Mouse (Mus musculus) cerebellum, adult 11-12 months (tissue): Measurements from ENCODE around the gene Rhobtb3.
A peak's percentile ranks its signal among the peaks of the same experiment; 100 is the strongest.
"Not testable (repeated sequence)": the region's sequence is repeated elsewhere in the genome, so short reads cannot be mapped to it uniquely, and the experiment has no call there.

Experiments used
- DNase-seq: peaks from one replicate; pipeline ENCODE4 v3.0.0; 2022

Gene Rhobtb3

GRCm38 (mm10) chr13:75927951-75928350, 15.8 kb downstream of the Rhobtb3 start:
- no peak for DNase-seq

DNA sequence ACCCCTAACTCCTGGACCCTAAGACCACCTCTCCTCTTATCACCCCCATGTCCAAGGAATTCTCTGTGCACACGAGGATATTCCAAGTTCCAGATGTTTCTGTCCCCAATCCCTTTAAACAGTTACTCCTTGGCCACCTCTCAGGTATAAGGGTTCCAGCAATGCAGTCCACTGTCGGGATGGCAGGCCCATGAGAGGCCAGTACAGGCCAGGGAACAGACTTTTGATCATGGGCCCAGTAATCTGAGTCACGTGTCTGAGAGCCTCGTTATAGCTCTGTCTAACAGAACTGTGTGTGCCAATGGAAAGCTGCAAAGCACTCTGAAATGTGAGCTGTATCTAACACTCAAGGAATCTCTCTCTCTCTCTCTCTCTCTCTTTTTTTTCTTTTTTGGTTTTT, 29.6 kb downstream of the Rhobtb3 start:
- DNase-seq, result no peak

DNA sequence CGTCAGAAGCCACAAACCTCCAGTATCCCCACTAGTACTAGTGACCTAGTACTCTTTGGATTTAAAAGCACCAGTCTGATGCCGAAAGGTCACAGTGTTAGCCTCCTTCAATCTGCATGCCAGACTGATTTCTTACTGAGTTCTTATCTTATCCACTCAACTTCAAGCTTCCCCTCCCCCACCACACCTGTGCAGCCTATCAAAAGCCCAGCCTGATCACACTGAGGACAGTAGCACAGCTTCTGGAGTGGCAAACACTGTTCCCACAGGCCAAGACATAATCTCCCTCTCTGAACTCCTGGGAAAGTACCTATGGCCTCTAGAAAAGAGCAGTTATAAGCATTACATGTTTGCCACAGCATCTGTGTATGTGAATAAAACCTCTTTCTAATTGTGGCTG, 35.5 kb downstream of the Rhobtb3 start:
- DNase-seq, result no peak

DNA sequence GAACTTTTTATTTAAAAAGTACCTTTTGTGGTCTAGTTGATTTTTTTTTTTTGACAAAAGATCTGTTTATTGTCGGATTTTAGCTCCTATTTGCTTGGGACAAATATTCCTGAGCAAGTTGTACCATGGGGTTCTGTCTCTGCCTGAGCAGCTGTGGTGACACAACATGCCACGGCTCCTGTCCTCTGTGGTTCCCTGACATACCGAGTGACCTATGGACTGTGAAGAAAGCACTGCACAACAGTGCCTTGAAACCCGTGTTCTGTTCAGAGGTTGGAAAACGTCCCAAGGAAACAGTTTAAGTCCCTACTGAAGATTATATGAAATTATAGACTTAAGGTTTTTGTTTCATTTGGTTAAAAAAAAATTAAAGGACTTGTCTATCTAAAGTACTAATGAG, 36.6 kb downstream of the Rhobtb3 start:
- no peak for DNase-seq

DNA sequence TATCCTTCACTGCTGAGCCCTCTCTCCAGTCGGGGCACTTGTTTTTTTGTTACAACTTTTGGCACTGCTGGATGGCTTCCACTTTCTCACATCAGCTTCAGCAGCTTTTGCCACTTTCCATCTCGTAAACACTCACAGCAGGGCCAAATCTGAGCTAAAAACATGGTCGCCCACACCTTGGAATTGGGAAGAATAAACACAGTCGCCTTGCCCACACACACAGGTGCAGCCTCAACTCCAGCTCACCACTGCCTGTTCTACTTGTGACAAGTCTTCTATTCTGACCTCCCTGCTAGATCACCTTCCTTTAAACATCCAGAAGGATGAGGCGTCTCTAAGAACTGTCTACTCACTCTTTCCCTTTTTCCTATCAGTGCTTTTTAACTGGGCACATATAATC, 39.1 kb downstream of the Rhobtb3 start:
- DNase-seq, result no peak

DNA sequence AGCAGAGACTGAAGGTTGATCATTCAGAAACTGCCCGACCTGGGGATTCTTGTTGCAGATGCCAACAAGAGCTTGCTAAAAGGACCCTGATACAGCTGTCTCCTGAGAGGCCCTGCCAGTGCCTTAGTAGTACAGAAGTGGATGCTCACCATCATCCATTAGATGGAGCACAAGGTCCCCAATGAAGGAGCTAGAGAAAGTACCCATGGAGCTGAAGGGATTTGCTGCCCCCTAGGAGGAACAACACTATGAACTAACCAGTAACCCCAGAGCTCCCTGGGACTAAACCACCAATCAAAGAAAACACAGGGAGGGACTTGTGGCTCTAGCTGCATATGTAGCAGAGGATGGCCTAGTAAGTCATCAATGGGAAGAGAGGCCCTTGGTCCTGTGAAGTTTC, 42.8 kb downstream of the Rhobtb3 start:
- not testable (repeated sequence) for DNase-seq

GRCm38 (mm10) chr13:75892876-75893275, 50.8 kb downstream of the Rhobtb3 start:
- no peak for DNase-seq

- DNase-seq, result no peak
These were observed 51.4 kb downstream of the Rhobtb3 start for GRCm38 (mm10) chr13:75892291-75892690.

DNA sequence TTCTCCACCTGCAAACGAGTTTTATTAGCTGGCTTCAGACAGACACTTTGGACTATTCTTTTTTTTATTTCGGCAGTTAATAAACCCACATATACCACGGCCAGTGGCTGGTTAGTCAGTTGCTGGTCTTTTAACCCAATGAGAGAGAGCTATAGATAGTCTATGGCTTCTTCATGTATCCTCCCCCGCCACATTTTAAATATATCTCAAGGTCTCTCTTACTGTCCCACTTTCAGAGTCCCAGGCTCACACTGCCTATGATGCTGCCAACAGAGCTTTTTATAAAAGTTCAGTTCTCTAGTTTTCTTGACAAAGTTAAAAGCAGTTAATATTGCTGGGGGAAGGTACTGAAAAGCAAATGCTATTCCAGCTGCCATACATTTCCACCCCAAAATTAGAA, 51.9 kb downstream of the Rhobtb3 start:
- DNase-seq, result no peak

DNA sequence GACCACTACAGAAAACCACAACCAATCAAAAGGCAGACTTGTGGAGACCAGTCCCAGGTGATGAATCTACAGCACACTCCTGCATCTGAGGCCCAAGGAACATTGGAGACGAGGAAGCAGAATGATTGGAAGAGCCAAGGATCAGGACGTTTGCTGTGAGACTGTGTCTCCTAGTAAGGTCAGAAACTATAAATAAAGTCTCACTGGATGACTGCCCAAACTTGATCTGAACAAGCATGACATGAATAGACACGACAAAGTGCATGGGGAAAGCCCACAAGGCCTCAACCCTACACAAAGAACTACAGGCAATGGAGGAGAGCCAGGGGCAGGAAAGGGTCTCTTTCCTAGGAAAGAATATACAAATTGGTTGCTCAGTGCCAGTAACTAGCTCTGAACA, 59.9 kb downstream of the Rhobtb3 start:
- DNase-seq, result no peak

- no peak for DNase-seq
These were observed 63.2 kb downstream of the Rhobtb3 start for GRCm38 (mm10) chr13:75880501-75880900.

- DNase-seq, result no peak
These were observed 64.0 kb downstream of the Rhobtb3 start for GRCm38 (mm10) chr13:75879756-75880155.

GRCm38 (mm10) chr13:75877907-75878306, 65.8 kb downstream of the Rhobtb3 start:
- DNase-seq, result no peak

- DNase-seq, result no peak
These were observed 67.1 kb downstream of the Rhobtb3 start for GRCm38 (mm10) chr13:75876592-75876991.

GRCm38 (mm10) chr13:75876188-75876587, 67.5 kb downstream of the Rhobtb3 start:
- DNase-seq, result peak; percentile 64

DNA sequence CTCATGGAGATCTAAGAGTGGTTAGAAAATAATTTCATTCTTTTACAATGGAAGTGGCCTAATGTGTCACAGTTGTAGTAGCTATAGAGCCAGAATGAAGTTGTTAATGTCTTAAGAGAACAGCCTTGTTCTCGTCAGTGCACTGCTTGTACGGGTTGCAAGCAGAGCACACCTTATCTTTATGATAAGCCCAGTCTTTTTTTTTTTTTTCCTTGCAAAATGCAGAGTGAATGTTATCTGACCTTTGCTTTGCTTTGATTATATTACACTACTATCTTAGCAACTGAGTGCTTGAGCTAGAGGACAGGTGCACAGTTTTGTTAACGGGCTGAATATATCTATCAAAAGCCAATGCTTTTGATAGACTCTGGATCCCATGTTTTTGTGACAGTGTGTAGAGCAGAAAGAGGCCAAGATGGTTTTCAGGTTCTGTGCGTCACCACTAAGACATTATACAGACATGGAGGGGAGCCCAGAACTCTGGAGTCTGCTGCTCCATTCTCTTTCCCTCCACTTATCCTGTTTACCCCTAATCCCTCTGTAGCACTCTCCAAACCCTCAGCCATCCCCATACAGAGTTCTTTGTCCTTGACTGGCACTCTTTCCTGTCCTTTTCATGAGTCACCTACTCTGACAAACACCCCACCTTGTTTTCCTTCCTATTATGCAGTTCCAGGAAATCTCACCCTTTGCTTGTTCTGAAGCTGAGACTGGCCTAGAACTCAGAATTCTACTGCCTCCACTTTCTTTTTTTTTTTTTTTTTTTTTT, 68.9 kb downstream of the Rhobtb3 start:
- no peak for DNase-seq

GRCm38 (mm10) chr13:75867876-75868275, 75.8 kb downstream of the Rhobtb3 start:
- DNase-seq, result no peak

DNA sequence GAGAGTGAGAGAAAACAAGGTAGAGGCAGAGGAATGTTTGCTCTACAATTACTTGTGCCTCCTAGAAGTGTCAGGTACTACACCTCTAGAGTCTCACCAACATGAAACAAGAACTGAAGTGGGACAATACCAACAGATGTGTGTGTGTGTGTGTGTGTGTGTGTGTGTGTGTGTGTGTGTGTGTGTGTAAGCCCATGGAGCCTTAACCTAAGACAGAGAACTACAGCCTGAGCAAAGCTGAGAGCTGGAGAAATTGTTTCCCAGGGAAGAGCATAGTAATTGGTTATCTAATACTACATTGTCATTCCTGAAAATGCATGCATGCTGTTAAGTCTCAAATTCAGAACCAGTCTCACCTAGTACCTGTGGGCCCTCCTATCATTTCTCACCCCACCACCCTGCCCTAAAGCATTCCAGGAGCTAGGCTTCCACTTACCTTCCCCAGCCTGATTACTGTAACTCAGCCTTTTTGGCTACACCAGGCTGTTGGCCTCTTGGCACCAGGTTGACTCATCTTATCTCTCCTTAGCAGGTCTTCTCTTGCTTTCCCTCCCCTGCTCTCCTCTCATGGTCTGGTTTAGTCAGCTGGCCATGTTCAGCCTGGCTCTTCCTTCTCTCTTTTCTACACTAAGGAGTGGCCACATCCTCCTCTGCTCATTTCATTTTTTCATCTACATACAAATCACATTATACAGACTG, 78.1 kb downstream of the Rhobtb3 start:
- DNase-seq, result no peak

- no peak for DNase-seq
These were observed 84.4 kb downstream of the Rhobtb3 start for GRCm38 (mm10) chr13:75859264-75859844.

- DNase-seq, result no peak
These were observed 90.6 kb downstream of the Rhobtb3 start for GRCm38 (mm10) chr13:75853118-75853517.

- no peak for DNase-seq
These were observed 91.7 kb downstream of the Rhobtb3 start for GRCm38 (mm10) chr13:75852027-75852426.

- no peak for DNase-seq
These were observed 96.7 kb downstream of the Rhobtb3 start for GRCm38 (mm10) chr13:75847027-75847426.

- DNase-seq, result no peak
These were observed 98.1 kb downstream of the Rhobtb3 start for GRCm38 (mm10) chr13:75845519-75846166.
